21 mouse cellular contexts compared by ENCODE assay signal in the genomic region with DNA sequence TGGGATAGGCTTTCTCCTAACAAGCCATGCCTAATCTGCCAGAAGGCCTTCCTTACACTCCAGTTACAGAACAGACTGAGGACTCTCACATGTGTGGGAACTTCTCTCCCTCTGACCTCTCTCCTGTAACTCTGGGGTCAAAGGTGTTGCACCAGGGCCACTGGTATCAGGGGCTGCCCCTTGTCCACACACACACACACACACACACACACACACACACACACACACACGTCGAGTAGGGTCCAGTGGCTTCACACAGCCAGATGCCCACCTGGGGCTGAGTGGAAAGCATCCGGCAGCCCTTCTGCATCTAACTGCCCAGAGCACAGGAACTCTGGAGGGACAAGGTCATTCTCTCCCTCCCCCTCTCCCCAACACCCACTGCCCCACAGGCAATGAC.
DNase-seq lines count a peak whose midpoint lies in the region; ATAC-seq lines count a peak whose summit lies in the region.
"Had no signal": no experiment of that assay in that cellular context is flagged by ENCODE, and none has a peak within 500 bp of the region (broad histone marks: within the 10 kb centered on the region; RNA-seq: fewer than 3 reads in every experiment).

No protein-coding gene starts in this region.

- H3K4me3 ChIP-seq in midbrain, embryonic 11.5 days (ENCODE audit: low read depth, low read length), result no peak overlapping the region
- H3K4me3 ChIP-seq in midbrain, embryonic 13.5 days (replicated peaks), result no peak overlapping the region
- H3K4me3 ChIP-seq: embryonic facial prominence, embryonic 13.5 days; embryonic facial prominence, embryonic 15.5 days; erythroblast, embryonic 14.5 days; forebrain, embryonic 10.5 days; forebrain, embryonic 12.5 days had no signal

- H3K9ac ChIP-seq in midbrain, embryonic 11.5 days (ENCODE audit: low read length), result no peak overlapping the region
- no peak overlapping the region for H3K9ac ChIP-seq in midbrain, embryonic 13.5 days (replicated peaks)
- H3K9ac ChIP-seq: embryonic facial prominence, embryonic 13.5 days; embryonic facial prominence, embryonic 15.5 days; forebrain, embryonic 12.5 days had no signal

- no peaks in the 10 kb centered on the region for H3K9me3 ChIP-seq in midbrain, embryonic 11.5 days (ENCODE audit: control insufficient read depth, low read length)
- H3K9me3 ChIP-seq in midbrain, embryonic 13.5 days, result no peaks in the 10 kb centered on the region
- H3K9me3 ChIP-seq: embryonic facial prominence, embryonic 13.5 days; embryonic facial prominence, embryonic 15.5 days; forebrain, embryonic 10.5 days; forebrain, embryonic 12.5 days had no signal

- no peaks in the 10 kb centered on the region for H3K36me3 ChIP-seq in midbrain, embryonic 11.5 days (ENCODE audit: control insufficient read depth, insufficient read depth, low read length)
- no peaks in the 10 kb centered on the region for H3K36me3 ChIP-seq in midbrain, embryonic 13.5 days
- H3K36me3 ChIP-seq: embryonic facial prominence, embryonic 13.5 days; embryonic facial prominence, embryonic 15.5 days; forebrain, embryonic 10.5 days; forebrain, embryonic 12.5 days had no signal

- intact Hi-C loops in heart, postnatal 25 days (cut with DNase I), result no loop called here

- H3K4me1 ChIP-seq in midbrain, embryonic 11.5 days (ENCODE audit: control insufficient read depth, insufficient read depth, low read length), result peaks cover 4% of the 10 kb centered on the region; the same call in 1 of the 2 replicates
- H3K4me1 ChIP-seq in midbrain, embryonic 13.5 days (replicated peaks), result no peaks in the 10 kb centered on the region
- H3K4me1 ChIP-seq: embryonic facial prominence, embryonic 13.5 days; embryonic facial prominence, embryonic 15.5 days; forebrain, embryonic 12.5 days had no signal

- no peak overlapping the region for H3K4me2 ChIP-seq in midbrain, embryonic 11.5 days
- H3K4me2 ChIP-seq in midbrain, embryonic 13.5 days (replicated peaks), result no peak overlapping the region
- H3K4me2 ChIP-seq: embryonic facial prominence, embryonic 13.5 days; embryonic facial prominence, embryonic 15.5 days; forebrain, embryonic 12.5 days had no signal

- WGBS in midbrain, embryonic 11.5 days, result 39% methylated on average over 3 of the region's 3 CpGs
- WGBS in midbrain, embryonic 13.5 days, result 60% methylated on average over 3 of the region's 3 CpGs

- no peak overlapping the region for H3K27ac ChIP-seq in midbrain, embryonic 11.5 days (ENCODE audit: low read depth, low read length)
- no peak overlapping the region for H3K27ac ChIP-seq in midbrain, embryonic 13.5 days
- H3K27ac ChIP-seq: embryonic facial prominence, embryonic 13.5 days; embryonic facial prominence, embryonic 15.5 days; forebrain, embryonic 10.5 days; forebrain, embryonic 12.5 days had no signal

- ATAC-seq in midbrain, embryonic 11.5 days (ENCODE audit: low FRiP score), result peak; percentile 54; the same call in 1 of the 2 replicates
- no peak for ATAC-seq in midbrain, embryonic 13.5 days
- ATAC-seq: forebrain, embryonic 14.5 days; forebrain, embryonic 16.5 days had no signal

- DNase-seq in heart, adult 11 months, result peak; percentile 61
- no peak for DNase-seq in heart, postnatal 25 days (ENCODE audit: low spot score)
- DNase-seq in midbrain, embryonic 11.5 days (ENCODE audit: low spot score, missing footprints), result no peak
- DNase-seq: adrenal gland, adult 2 months; adrenal gland, postnatal 10 days; adrenal gland, postnatal 25 days; cerebellum, adult 11 months; cerebellum, adult 18-20 months; cerebellum, adult 8-10 months; cerebellum, adult 9-11 months; cerebellum, postnatal 14 days; cerebellum, postnatal 36 days; embryo, embryonic 11 days had no signal

- no peaks in the 10 kb centered on the region for H3K27me3 ChIP-seq in midbrain, embryonic 11.5 days (ENCODE audit: control insufficient read depth, insufficient read depth, low read length)
- H3K27me3 ChIP-seq in midbrain, embryonic 13.5 days, result no peaks in the 10 kb centered on the region
- H3K27me3 ChIP-seq: embryonic facial prominence, embryonic 13.5 days; embryonic facial prominence, embryonic 15.5 days; forebrain, embryonic 12.5 days had no signal
